Mouse (Mus musculus) G1E (cell line): ENCODE data around the gene Pkib.

Source experiments
- CTCF ChIP-seq: IDR thresholded peaks from 2 replicates; pipeline ENCODE4 v1.5.1; 2012; ENCODE audit warnings: low read depth, low read length, inconsistent platforms, mixed read lengths
- GATA1 ChIP-seq: IDR thresholded peaks from 2 replicates; pipeline ENCODE4 v1.6.1; 2012; ENCODE audit warnings: borderline replicate concordance, low read length, inconsistent platforms, mixed read lengths
- GATA2 ChIP-seq: IDR thresholded peaks from 2 replicates; pipeline ENCODE4 v1.6.1; 2012; ENCODE audit warnings: low read depth, low read length, inconsistent platforms, borderline replicate concordance
- POLR2AphosphoS5 ChIP-seq: IDR thresholded peaks from 2 replicates; pipeline ENCODE4 v1.6.1; 2012; ENCODE audit warnings: low read depth, low read length, inconsistent platforms; ENCODE audit not compliant: insufficient replicate concordance
- TAL1 ChIP-seq: conservative IDR thresholded peaks from 2 replicates; pipeline ENCODE4 v1.6.1; 2012; ENCODE audit warnings: low read depth, low read length, inconsistent platforms, mixed read lengths

DNA sequence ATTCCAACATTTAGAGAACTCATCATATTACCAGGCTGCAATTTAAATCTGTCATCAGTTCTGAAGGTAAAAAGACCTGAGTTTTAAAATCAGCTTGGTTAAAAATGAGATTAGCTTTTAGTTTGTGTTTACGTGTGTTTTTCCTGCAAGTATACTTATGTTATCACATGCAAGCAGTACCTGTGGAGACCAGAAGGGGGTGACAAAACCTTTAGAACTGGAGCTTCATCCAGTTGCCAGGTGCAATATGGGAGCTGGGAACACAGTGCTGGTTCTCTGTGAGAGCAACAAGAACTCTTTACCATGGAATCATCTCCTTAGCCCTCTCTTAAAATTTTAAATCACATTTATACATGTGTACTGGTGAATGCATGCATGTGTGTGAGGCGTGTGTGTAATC lies 1.2 kb upstream of the Pkib start:
- no peak for TF ChIP-seq POLR2AphosphoS5
- no peak for TF ChIP-seq CTCF
- TF ChIP-seq TAL1, result no peak
- TF ChIP-seq GATA1, result no peak
- TF ChIP-seq GATA2, result no peak
